Mouse (Mus musculus): ENCODE results near the gene Gm29609.

Gene Gm29609

GRCm38 (mm10) chr5:31197072-31197471 is 17.4 kb upstream of the Gm29609 start:
- no peak for DNase-seq

DNA sequence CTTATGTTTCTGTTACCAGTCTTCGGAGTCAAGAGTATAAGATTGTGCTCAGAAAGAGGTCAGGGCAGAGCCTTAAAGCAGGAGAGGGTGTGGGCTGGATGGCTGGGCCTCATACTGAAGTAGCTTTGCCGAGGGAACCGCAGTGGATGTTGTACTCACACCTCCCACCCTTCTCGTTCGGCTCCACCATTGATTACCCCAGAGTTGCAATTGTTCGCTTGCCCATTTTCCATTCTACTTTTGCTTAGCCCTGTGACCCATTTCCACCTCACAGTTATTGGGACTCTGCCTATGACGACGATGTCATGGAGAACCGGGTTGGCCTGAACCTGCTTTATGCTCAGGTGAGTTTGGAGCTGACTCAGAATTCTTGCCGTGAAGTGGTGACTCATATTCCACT is 16.5 kb upstream of the Gm29609 start:
- DNase-seq = no peak

- DNase-seq = no peak
Measured at GRCm38 (mm10) chr5:31195671-31196070, 16.0 kb upstream of the Gm29609 start.

- DNase-seq = no peak
Measured at GRCm38 (mm10) chr5:31194486-31195485, 15.1 kb upstream of the Gm29609 start.

- no peak for DNase-seq
Measured at GRCm38 (mm10) chr5:31193631-31194281, 14.0 kb upstream of the Gm29609 start.

GRCm38 (mm10) chr5:31192939-31193630 is 13.4 kb upstream of the Gm29609 start, which contains the start of the genes Snx17 and Eif2b4:
Gene Snx17, plus strand, starts transcription at chr5:31193227.
Gene Eif2b4, minus strand, starts transcription at chr5:31193430.
- peak; percentile 99 for DNase-seq

DNA sequence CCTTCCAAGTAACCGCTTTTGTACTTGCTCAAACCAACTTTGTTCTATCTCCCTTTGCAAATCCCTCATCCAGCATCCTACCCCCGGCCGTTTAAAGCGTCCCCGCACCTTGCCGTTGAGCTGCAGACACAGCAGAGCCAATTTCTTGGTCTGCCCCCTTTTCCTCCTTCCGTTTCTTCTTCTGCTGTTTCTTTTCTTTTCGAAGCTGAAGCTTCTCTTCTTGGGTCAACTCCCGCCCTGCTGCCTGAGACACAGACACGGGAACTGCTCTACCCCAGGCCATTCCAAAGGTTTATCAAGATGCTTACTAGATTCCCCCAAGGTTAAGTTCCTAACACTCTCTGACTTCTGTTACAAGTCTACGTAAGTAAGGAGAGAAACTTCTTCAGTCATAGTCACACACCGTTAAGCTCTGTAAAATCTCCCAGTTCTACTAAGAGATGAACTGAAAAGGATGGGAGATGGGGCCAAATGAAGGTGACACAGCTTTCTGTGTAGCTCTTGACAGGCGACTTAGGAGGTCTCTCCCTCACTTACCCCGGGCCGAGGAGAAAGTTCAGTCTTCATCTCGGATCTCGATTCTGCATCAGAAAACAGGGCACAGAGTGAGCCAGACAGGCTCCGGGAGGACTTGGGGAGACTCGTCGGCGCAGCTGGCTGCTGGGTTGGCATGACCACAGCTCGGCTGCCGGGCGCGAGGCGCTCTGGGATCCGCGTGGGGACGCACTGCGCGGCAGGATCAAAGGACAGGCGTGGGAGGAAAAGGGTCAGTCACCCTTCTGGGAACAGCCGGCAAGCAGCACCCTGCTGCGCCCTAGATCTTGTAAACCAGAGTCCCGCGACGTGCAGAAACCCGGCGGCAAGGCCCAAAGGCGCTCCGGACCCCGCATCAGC is 12.6 kb upstream of the Gm29609 start:
- no peak for DNase-seq

GRCm38 (mm10) chr5:31190201-31190600 is 10.5 kb upstream of the Gm29609 start:
- no peak for DNase-seq

DNA sequence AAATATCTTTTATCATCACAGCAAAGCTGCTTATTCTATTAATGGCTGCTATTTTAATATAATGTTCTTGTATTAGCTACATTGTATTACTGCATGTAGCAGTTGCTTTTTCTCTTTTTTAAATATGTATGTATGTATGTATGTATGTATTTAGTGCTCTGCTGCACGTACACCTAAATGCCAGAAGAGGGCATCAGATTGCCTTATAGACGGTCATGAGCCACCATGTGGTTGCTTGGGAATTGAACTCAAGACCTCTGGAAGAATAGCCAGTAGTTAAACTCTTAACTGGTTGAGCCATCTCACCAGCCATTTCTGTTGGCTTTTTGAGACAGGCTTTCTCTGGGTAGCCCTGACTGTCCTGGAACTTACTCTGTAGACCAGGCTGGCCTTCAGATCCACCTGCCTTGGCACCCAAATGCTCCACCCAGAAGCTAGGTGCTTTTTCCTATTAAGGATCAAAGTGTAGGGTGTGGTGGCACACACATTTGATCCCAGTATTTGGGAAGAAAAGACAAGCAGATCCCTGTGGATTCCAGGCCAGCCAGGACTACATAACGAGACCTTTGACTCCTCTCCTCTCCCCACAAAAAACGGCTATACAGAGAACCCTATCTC is 8.6 kb upstream of the Gm29609 start:
- no peak for DNase-seq

DNA sequence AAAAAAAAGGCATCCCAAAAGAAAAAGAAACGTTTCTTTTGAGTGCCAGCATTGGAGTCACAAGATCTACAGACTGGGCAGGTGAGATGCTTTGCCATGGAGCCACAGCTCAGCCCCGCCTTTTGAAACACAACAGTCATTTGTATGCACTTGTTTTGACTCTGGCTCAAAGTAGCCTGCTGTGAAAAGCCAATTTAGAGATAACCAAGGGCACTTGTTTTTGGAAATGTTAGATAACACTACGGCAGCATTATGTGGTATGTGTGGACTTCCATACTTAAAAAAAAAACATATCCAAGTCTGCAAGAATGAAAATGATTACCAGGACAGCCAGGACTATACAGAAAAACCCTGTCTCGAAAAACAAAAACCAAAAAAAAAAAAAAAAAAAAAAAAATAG is 4.0 kb upstream of the Gm29609 start:
- no peak for DNase-seq

DNA sequence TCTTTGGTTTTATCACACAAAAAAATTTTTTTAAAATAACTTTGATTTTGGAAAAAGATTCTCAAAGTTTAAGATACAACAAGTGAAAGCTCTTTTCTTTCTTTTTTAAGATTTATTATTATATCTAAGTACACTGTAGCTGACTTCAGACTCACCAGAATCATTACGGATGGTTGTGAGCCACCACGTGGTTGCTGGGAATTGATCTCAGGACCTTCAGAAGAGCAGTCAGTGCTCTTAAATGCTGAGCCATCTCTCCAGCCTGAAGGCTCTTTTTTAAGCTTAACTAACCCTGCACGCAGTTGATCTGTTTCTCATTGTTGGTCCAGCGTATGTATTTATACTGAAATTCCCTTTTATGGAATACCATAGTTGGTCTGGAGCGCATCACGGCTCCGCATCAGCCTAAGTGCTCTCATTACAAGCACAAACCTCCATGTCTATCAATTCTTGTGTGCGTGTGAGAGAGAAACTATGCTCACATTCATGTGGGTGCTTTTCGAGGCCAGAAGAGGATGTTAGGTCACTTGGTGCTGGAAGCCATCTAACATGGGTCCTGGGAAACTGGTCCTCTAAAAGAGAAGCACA is 1.6 kb upstream of the Gm29609 start:
- DNase-seq = no peak

DNA sequence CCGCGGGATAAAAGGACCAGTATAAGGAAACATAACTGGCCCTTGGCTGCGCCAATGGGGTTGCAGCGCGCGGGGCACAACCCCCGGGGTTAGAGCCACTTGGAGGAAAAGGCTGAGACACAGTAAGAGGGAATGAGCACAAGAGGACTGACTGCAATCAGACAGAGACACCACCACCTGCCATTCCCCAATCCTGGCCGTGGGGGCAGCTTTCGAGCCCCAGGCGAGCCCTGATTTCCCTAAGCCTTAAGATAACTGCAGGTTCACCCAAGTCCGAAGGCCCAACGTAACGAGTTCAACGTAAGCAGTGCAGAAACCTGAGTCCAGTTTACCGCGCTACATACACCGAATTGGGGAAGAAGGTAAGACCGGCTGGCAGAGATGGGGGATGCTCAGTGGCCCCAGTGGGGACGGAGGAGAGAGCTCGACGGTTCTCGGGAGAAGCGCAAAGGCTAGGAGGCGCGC is 378 bp downstream of the Gm29609 start:
- DNase-seq = no peak

GRCm38 (mm10) chr5:31168630-31169029 is 11.1 kb downstream of the Gm29609 start:
- no peak for DNase-seq

- DNase-seq = no peak
Measured at GRCm38 (mm10) chr5:31164878-31165277, 14.8 kb downstream of the Gm29609 start.

DNA sequence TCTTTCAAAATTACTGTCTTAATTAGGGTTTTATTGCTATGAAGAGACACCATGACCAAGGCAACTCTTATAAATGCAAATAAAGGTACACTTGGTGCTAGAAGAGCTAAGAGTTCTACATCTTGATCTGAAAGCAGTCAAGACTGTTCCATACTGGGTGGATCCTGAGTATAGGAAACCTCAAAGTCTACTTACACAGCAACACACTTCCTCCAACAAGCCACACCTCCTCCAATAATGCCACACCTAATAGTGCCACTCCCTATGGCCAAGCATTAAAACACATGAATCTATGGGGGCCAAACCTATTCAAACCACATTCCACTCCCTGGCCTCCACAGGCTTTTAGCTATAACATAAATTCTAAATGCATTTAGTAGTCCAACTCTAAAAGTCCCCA is 17.2 kb downstream of the Gm29609 start:
- no peak for DNase-seq

DNA sequence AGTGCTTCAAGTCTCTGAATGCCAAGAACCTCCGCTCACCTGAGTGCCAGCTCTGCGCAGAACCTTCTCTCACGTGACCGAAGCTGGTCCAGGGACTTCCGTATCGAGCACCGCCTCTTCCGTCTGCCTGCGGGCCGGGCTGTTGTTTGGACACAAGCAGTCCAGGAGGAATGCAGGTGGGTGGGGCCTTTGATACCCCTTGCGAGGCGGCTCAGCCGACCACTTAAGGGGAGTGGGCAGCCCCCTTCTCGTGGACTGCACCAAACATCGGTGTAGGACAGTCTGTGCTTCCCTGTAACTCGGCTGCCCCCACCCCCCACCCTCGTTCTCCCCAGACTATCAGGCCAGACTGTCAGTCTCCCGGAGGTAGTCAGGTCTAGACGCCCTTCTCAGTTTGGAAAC is 25.6 kb downstream of the Gm29609 start, which contains the start of gene Mpv17:
Gene Mpv17, minus strand, starts transcription at position 100 of the 402 bp plus-strand sequence.
- peak; percentile 63 to 74 for DNase-seq

DNA sequence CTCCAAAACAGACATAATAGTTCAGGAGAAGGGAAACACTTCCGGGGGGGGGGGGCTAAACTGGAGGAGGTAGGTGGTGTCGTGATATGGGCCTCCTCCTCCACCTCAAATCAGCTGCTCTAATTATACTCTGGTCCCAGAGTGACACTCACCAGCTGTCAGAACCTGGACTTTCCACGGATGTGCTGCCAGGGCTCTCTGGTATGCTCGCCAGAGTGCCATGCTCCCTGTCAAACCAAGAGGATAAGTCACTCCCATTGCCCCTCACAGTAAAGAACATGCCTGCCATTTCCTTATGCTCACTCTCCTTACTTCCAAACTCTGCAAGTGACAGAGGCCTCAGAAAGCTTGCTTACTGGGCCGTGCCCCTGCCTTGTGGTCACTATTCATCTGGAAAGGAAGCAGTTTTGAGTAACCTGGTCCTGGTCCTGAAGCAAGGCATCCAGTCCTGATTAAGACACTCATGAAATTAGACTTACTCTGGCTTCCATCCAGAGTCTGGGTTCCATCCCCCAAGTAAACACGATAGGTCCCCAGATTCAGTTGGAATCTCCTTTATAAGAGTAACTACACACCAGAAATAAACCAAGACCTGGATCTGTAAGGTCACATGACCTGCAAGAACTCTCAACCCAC is 26.1 kb downstream of the Gm29609 start:
- DNase-seq = no peak

- no peak for DNase-seq
Measured at GRCm38 (mm10) chr5:31151746-31152145, 28.0 kb downstream of the Gm29609 start.

DNA sequence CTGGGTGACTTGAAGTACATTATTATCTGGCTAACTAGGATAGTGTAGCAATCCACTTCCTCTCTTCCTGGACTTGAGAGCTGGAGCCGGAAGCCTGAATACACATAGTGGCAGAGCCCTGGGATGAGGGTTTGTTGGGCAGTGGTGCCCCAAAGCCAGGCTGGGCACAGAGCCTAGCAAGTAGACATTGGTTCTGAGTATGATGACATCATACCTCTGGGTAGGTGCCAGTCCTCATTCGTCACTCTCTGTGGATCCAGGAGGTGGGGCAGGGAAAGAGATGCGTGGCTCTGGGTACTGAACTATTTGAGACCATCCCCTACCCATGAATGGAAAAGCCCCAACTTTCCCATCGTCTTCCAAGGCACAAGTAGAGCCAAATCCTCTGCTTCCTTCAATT is 29.9 kb downstream of the Gm29609 start:
- no peak for DNase-seq

DNA sequence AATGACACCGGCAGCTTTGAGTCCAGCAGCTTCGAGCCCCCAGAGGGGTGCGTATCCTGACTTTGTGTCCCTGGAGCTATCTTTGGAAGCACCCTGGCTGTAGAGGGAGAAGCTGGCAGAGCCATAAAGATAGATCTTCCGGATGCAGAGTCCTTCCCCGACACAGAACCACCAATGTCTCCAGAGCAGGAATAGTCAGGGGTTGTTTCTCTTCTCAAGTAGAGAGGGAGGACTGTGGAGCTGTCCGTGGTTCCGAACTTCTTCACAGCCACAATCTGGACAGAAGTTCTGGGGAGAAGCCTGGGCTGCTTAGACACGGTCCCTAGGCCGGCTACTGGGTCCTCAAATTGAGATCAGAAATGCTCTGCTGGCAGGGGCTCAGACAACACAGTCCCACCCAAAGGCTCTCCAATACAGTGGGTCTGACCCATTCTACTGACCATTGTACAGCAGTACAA is 40.7 kb downstream of the Gm29609 start:
- DNase-seq = no peak
